Mouse (Mus musculus) liver, embryonic 13.5 days (tissue): ENCODE measurements around the gene Cnnm3. TPM values are rescaled to one million over a fixed set of nuclear protein-coding genes. Genes with fewer than 3 reads are reported as not detected.

Source experiments
- ATAC-seq: fragments of 200-750 bp; cut with Nextera tagmentation; 2 replicates; pipeline ENCODE4 v1.8.0; 2017; ENCODE audit warnings: low read depth, mild to moderate bottlenecking, moderate number of reproducible peaks, moderate library complexity
- DNase-seq: peaks from one replicate; pipeline ENCODE4 v3.0.0; 2022
- H3K27ac ChIP-seq: fragments of 300-500 bp; sonication (generic); 2 replicates; pipeline ENCODE4 v1.5.1; 2015; ENCODE audit warnings: moderate library complexity, mild to moderate bottlenecking, inconsistent platforms
- H3K27me3 ChIP-seq: fragments of 300-500 bp; sonication (generic); 2 replicates; pipeline ENCODE4 v1.6.1; 2015; ENCODE audit warnings: mild to moderate bottlenecking, inconsistent platforms
- H3K36me3 ChIP-seq: fragments of 300-500 bp; sonication (generic); 2 replicates; pipeline ENCODE4 v1.6.1; 2015; ENCODE audit warnings: mild to moderate bottlenecking, inconsistent platforms
- H3K4me1 ChIP-seq: fragments of 300-500 bp; sonication (generic); replicated peaks from 2 replicates; pipeline ENCODE4 v1.6.1; 2015; ENCODE audit warnings: inconsistent platforms
- H3K4me2 ChIP-seq: fragments of 300-500 bp; sonication (generic); 2 replicates; pipeline ENCODE4 v1.6.1; 2015; ENCODE audit warnings: inconsistent platforms, mild to moderate bottlenecking, moderate library complexity
- H3K4me3 ChIP-seq: fragments of 300-500 bp; sonication (generic); replicated peaks from 2 replicates; pipeline ENCODE4 v1.5.1; 2015; ENCODE audit warnings: mild to moderate bottlenecking, inconsistent platforms
- H3K9ac ChIP-seq: fragments of 300-500 bp; sonication (generic); 2 replicates; pipeline ENCODE4 v1.6.1; 2015; ENCODE audit warnings: mild to moderate bottlenecking, inconsistent platforms
- H3K9me3 ChIP-seq: fragments of 300-500 bp; sonication (generic); replicated peaks from 2 replicates; pipeline ENCODE4 v1.6.1; 2016; ENCODE audit warnings: inconsistent platforms
- WGBS: fragments of 180-500 bp; shearing (Covaris S2); methylation state at CpG from one replicate; pipeline ENCODE4 v1.1.7; 2015; ENCODE audit not compliant: insufficient replicate concordance; 5-methylcytosine and 5-hydroxymethylcytosine counted together
- polyA plus RNA-seq: library from polyadenylated mRNA; unstranded; fragments of >200 nt; fragmentation: Nextera tagmentation; extraction: Ambion mirVana; gene quantifications from 2 replicates; pipeline ENCODE4 v1.2.1, GENCODE M21; 2015

Cnnm3 gene
- polyA plus RNA-seq, 1 experiment from 2014 or later: 0.98 TPM

GRCm38 (mm10) chr1:36478343-36478795, 33.3 kb upstream of the Cnnm3 start:
- Histone ChIP-seq H3K27ac (no peak overlapping the region), H3K36me3 (no peaks in the 10 kb centered on the region), H3K9ac (no peak overlapping the region), H3K9me3 (no peaks in the 10 kb centered on the region), H3K27me3 (peaks cover 5% of the 10 kb centered on the region), H3K4me1 (peaks cover 57% of the 10 kb centered on the region), H3K4me2 (no peak overlapping the region), H3K4me3 (no peak overlapping the region)
- no peak for ATAC-seq
- DNase-seq: no peak
- 69% methylated on average over 2 of the region's 2 CpGs for WGBS

- Histone ChIP-seq H3K4me3 (no peak overlapping the region), H3K27ac (no peak overlapping the region), H3K36me3 (no peaks in the 10 kb centered on the region), H3K27me3 (no peaks in the 10 kb centered on the region), H3K4me1 (peaks cover 45% of the 10 kb centered on the region), H3K9ac (no peak overlapping the region), H3K4me2 (no peak overlapping the region), H3K9me3 (no peaks in the 10 kb centered on the region)
- DNase-seq: no peak
- 80% methylated on average over 12 of the region's 12 CpGs for WGBS
- ATAC-seq: no peak
Observed at GRCm38 (mm10) chr1:36479903-36480899, 31.5 kb upstream of the Cnnm3 start.

- Histone ChIP-seq H3K4me2 (no peak overlapping the region), H3K4me1 (peaks cover 17% of the 10 kb centered on the region; the same call in 1 of the 2 replicates), H3K9ac (no peak overlapping the region), H3K4me3 (no peak overlapping the region), H3K9me3 (no peaks in the 10 kb centered on the region), H3K27ac (no peak overlapping the region), H3K36me3 (no peaks in the 10 kb centered on the region), H3K27me3 (no peaks in the 10 kb centered on the region)
- DNase-seq (no peak), ATAC-seq (no peak)
- 62% methylated on average over 4 of the region's 4 CpGs for WGBS
Observed at GRCm38 (mm10) chr1:36483825-36484224, 27.8 kb upstream of the Cnnm3 start.

GRCm38 (mm10) chr1:36485080-36485479, 26.6 kb upstream of the Cnnm3 start:
- ATAC-seq: no peak

DNA sequence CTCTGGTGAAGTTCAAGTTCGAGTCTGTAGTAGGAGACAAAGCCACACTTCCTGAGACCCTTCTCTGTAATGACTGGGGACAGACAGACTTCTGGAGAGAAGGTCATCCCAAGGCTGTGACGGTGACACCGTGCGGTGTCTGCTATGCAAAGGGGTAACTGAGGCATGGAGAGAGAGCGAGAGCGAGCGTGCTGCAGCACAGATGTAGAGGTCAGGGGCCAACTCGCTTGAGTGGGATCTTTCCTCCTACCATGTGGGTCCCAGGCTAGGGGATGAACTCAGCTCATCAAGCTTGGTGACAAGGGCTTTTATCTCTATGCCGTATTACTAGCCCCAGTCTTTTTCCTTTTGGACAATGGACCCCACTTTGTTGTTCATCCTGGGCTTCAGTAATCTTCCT, 24.6 kb upstream of the Cnnm3 start:
- no peak for DNase-seq
- no peak overlapping the region for H3K27ac ChIP-seq
- 77% methylated on average over 9 of the region's 9 CpGs for WGBS
- H3K9me3 ChIP-seq: no peaks in the 10 kb centered on the region
- H3K27me3 ChIP-seq: no peaks in the 10 kb centered on the region
- no peak for ATAC-seq
- no peak overlapping the region for H3K9ac ChIP-seq
- H3K4me2 ChIP-seq: no peak overlapping the region
- H3K36me3 ChIP-seq: no peaks in the 10 kb centered on the region
- peaks cover 9% of the 10 kb centered on the region; the same call in 1 of the 2 replicates for H3K4me1 ChIP-seq
- H3K4me3 ChIP-seq: no peak overlapping the region

More at GRCm38 (mm10) chr1:36485080-36485479, 26.6 kb upstream of the Cnnm3 start:
- Histone ChIP-seq H3K36me3 (no peaks in the 10 kb centered on the region), H3K9ac (no peak overlapping the region), H3K27ac (no peak overlapping the region), H3K27me3 (no peaks in the 10 kb centered on the region), H3K4me2 (no peak overlapping the region), H3K9me3 (no peaks in the 10 kb centered on the region), H3K4me1 (peaks cover 16% of the 10 kb centered on the region; the same call in 1 of the 2 replicates), H3K4me3 (no peak overlapping the region)
- WGBS: 68% methylated on average over 7 of the region's 7 CpGs
- DNase-seq: no peak

DNA sequence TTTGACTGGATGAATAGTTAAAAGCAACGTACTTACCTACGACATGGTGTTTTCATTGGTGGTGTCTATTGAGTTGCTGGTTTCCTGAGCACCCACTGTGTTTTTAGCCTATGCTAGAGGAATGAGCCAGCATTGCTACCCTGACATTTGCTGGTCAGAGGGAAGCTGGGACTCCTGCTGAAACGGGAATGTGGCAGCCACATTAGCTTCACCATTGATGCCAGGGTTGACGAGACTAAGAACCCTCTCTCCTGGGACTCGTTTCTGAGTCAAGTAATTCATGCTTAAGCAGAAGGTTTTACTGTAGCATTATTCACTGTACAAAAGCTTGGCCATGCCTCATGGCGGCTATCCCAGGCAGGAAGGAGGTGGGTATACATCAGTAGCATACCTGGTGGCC, 22.0 kb upstream of the Cnnm3 start:
- no peak overlapping the region for H3K27ac ChIP-seq
- WGBS: 68% methylated on average over 6 of the region's 6 CpGs
- H3K27me3 ChIP-seq: no peaks in the 10 kb centered on the region
- DNase-seq (no peak), ATAC-seq (no peak)
- H3K36me3 ChIP-seq: no peaks in the 10 kb centered on the region
- H3K4me3 ChIP-seq: no peak overlapping the region
- no peak overlapping the region for H3K4me2 ChIP-seq
- H3K9me3 ChIP-seq: no peaks in the 10 kb centered on the region
- H3K9ac ChIP-seq: no peak overlapping the region
- no peaks in the 10 kb centered on the region; the same call in 1 of the 2 replicates for H3K4me1 ChIP-seq

DNA sequence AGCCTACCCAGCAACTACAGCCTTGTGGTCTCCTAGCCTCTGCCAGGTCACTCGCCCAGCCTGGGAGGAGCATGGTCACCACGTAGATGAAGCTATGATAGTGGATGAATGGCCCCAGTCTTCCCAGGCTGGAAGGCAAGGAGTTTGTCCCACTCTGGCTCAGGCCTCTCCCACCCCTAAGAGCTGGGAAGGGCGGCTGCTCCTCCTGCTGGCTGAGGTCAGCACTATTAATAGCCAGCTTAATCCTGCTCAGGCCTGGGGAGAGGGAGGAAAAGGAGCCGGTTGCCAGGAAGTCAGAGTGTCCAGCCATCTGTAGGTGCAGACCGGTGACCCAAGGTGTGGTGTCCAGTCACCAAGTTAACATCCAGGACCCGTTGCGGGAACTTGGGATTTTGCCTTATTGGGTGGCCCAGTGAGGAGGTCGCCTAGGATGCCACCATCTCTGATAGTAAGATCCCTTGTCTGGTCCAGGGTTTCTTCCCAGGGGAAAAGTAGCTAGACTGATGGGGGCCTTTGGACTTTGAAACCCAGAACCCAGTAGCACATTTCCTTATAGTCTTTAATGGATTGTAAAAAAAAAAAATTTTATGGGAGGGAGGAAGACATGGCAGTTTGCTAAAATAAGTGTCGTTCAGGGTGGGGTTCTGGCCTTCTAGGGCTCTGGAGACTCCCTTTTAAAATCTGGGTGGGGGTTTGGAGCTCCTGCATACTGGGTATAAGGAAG, 19.1 kb upstream of the Cnnm3 start:
- no peaks in the 10 kb centered on the region for H3K9me3 ChIP-seq
- H3K4me2 ChIP-seq: no peak overlapping the region
- no peak for DNase-seq
- no peaks in the 10 kb centered on the region; the same call in 1 of the 2 replicates for H3K4me1 ChIP-seq
- no peak overlapping the region for H3K27ac ChIP-seq
- no peak overlapping the region for H3K9ac ChIP-seq
- H3K36me3 ChIP-seq: no peaks in the 10 kb centered on the region
- no peaks in the 10 kb centered on the region for H3K27me3 ChIP-seq
- WGBS: 40% methylated on average over 9 of the region's 9 CpGs
- ATAC-seq: no peak
- H3K4me3 ChIP-seq: no peak overlapping the region

- H3K27me3 ChIP-seq: no peaks in the 10 kb centered on the region
- no peak overlapping the region for H3K4me3 ChIP-seq
- no peak overlapping the region for H3K4me2 ChIP-seq
- no peaks in the 10 kb centered on the region for H3K9me3 ChIP-seq
- no peaks in the 10 kb centered on the region for H3K36me3 ChIP-seq
- no peak overlapping the region for H3K9ac ChIP-seq
- ATAC-seq (no peak), DNase-seq (no peak)
- 73% methylated on average over 6 of the region's 6 CpGs for WGBS
- H3K27ac ChIP-seq: no peak overlapping the region
- H3K4me1 ChIP-seq: no peaks in the 10 kb centered on the region; the same call in 1 of the 2 replicates
Observed at GRCm38 (mm10) chr1:36493299-36493698, 18.4 kb upstream of the Cnnm3 start.

- H3K4me2 ChIP-seq: no peak overlapping the region
- H3K4me3 ChIP-seq: no peak overlapping the region
- no peak overlapping the region for H3K9ac ChIP-seq
- no peaks in the 10 kb centered on the region for H3K27me3 ChIP-seq
- no peaks in the 10 kb centered on the region for H3K9me3 ChIP-seq
- 41% methylated on average over 2 of the region's 2 CpGs for WGBS
- no peaks in the 10 kb centered on the region; the same call in 1 of the 2 replicates for H3K4me1 ChIP-seq
- no peaks in the 10 kb centered on the region for H3K36me3 ChIP-seq
- H3K27ac ChIP-seq: no peak overlapping the region
- ATAC-seq: no peak
- no peak for DNase-seq
Observed at GRCm38 (mm10) chr1:36496719-36497118, 14.9 kb upstream of the Cnnm3 start.

DNA sequence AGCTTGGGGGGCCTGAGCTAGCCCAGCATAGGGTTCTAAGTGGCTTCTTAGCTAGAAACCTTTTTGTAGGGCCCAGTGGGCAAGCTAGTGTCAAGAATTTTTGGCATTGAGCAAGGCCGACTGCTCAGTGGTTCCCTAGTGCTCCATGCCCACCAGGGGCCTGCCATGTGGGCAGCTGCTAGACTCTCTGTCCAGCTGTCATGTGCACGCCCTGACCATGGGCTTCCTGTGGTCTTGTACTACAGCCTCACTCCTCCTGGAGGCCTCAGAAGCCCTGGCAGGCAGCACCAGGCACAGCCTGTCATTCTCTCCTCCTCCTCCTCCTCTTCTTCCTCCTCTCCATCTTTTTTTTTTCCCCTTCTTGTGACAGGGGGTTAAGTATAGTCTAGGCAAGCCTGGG, 14.4 kb upstream of the Cnnm3 start:
- no peaks in the 10 kb centered on the region for H3K36me3 ChIP-seq
- H3K4me2 ChIP-seq: no peak overlapping the region
- H3K27me3 ChIP-seq: no peaks in the 10 kb centered on the region
- H3K4me3 ChIP-seq: no peak overlapping the region
- no peaks in the 10 kb centered on the region for H3K4me1 ChIP-seq
- no peaks in the 10 kb centered on the region for H3K9me3 ChIP-seq
- ATAC-seq (no peak), DNase-seq (no peak)
- no peak overlapping the region for H3K9ac ChIP-seq
- no peak overlapping the region for H3K27ac ChIP-seq
- 53% methylated on average over 2 of the region's 2 CpGs for WGBS

- DNase-seq: peak; percentile 52
- Histone ChIP-seq H3K9ac (no peak overlapping the region), H3K4me3 (no peak overlapping the region), H3K4me2 (no peak overlapping the region), H3K27ac (no peak overlapping the region), H3K36me3 (no peaks in the 10 kb centered on the region), H3K9me3 (no peaks in the 10 kb centered on the region), H3K27me3 (no peaks in the 10 kb centered on the region), H3K4me1 (no peaks in the 10 kb centered on the region)
- ATAC-seq: peak; percentile 48; the same call in 1 of the 2 replicates
- 4% methylated on average over 3 of the region's 3 CpGs for WGBS
Observed at GRCm38 (mm10) chr1:36501261-36501660, 10.4 kb upstream of the Cnnm3 start.
